Mouse (Mus musculus) brain, embryonic 14.5 days (tissue): ENCODE measurements around the gene Cog2.

Experiments used
- CTCF ChIP-seq: fragments of 200-500 bp; IDR thresholded peaks from 2 replicates; pipeline ENCODE4 v1.5.1; 2012; ENCODE audit warnings: inconsistent platforms, mild to moderate bottlenecking, moderate library complexity, borderline replicate concordance; ENCODE audit not compliant: insufficient read depth, insufficient read length; ENCODE audit errors: extremely low read depth
- POLR2A ChIP-seq: fragments of 200-500 bp; IDR thresholded peaks from 2 replicates; pipeline ENCODE4 v1.6.1; 2012; ENCODE audit warnings: mild to moderate bottlenecking, inconsistent platforms, borderline replicate concordance; ENCODE audit not compliant: poor library complexity, insufficient read depth, insufficient read length, severe bottlenecking; ENCODE audit errors: extremely low read depth

GRCm38 (mm10) chr8:124586556-124586955 is 66.0 kb downstream of the Cog2 start:
- TF ChIP-seq CTCF (no peak), POLR2A (no peak)
